Mouse (Mus musculus) adrenal gland, postnatal 4 days (tissue): ENCODE results near the gene R3hcc1l. TPM values are rescaled to one million over a fixed set of nuclear protein-coding genes. Genes with fewer than 3 reads are reported as not detected.

Experiments used
- DNase-seq, 2 experiments: peaks; one replicate each; pipeline ENCODE4 v3.0.0; 2021 to 2022; ENCODE audit warnings: low spot score in 2 of 2, mixed read lengths in 2 of 2
- total RNA-seq, 2 experiments: library from RNA; stranded (reverse); gene quantifications; 2 replicates each; pipeline ENCODE4 v1.2.3; 2021

The R3hcc1l gene
- total RNA-seq, 2 experiments from 2014 or later, result 26.6 to 26.9 TPM

GRCm38 (mm10) chr19:42597286-42597685 is 78.7 kb downstream of the R3hcc1l start:
- no peak for DNase-seq

- no peak for DNase-seq
These were observed 79.3 kb downstream of the R3hcc1l start for GRCm38 (mm10) chr19:42597896-42598295.

- DNase-seq, result no peak
These were observed 81.3 kb downstream of the R3hcc1l start for GRCm38 (mm10) chr19:42599891-42600290.

GRCm38 (mm10) chr19:42600591-42600990 is 82.0 kb downstream of the R3hcc1l start:
- no peak for DNase-seq

- DNase-seq, result no peak
These were observed 82.9 kb downstream of the R3hcc1l start for GRCm38 (mm10) chr19:42601445-42601844.

GRCm38 (mm10) chr19:42602041-42602440 is 83.5 kb downstream of the R3hcc1l start:
- no peak for DNase-seq

GRCm38 (mm10) chr19:42602576-42602975 is 84.0 kb downstream of the R3hcc1l start:
- DNase-seq, result no peak

GRCm38 (mm10) chr19:42608082-42608481 is 89.5 kb downstream of the R3hcc1l start:
- no peak for DNase-seq

GRCm38 (mm10) chr19:42609716-42610115 is 91.2 kb downstream of the R3hcc1l start:
- DNase-seq, result no peak

GRCm38 (mm10) chr19:42611746-42612145 is 93.2 kb downstream of the R3hcc1l start:
- DNase-seq, result no peak

- DNase-seq, result peak in 1 of 2 experiments; percentile 15
These were observed 94.1 kb downstream of the R3hcc1l start, which contains the start of gene Loxl4 for GRCm38 (mm10) chr19:42612654-42613053. Gene Loxl4, minus strand, starts transcription at chr19:42612813.

GRCm38 (mm10) chr19:42613116-42613515 is 94.6 kb downstream of the R3hcc1l start:
- no peak for DNase-seq

GRCm38 (mm10) chr19:42613647-42614225 is 95.2 kb downstream of the R3hcc1l start:
- DNase-seq, result no peak

GRCm38 (mm10) chr19:42628068-42628467 is 109.5 kb downstream of the R3hcc1l start:
- no peak for DNase-seq

GRCm38 (mm10) chr19:42631541-42631961 is 113.0 kb downstream of the R3hcc1l start:
- DNase-seq, result no peak

- no peak for DNase-seq
These were observed 113.7 kb downstream of the R3hcc1l start for GRCm38 (mm10) chr19:42632301-42632700.

- DNase-seq, result no peak
These were observed 115.1 kb downstream of the R3hcc1l start for GRCm38 (mm10) chr19:42633650-42634049.

- no peak for DNase-seq
These were observed 118.1 kb downstream of the R3hcc1l start for GRCm38 (mm10) chr19:42636631-42637030.

GRCm38 (mm10) chr19:42638604-42639481 is 120.3 kb downstream of the R3hcc1l start:
- no peak for DNase-seq

- DNase-seq, result no peak
These were observed 121.0 kb downstream of the R3hcc1l start for GRCm38 (mm10) chr19:42639544-42639943.

GRCm38 (mm10) chr19:42640211-42640610 is 121.7 kb downstream of the R3hcc1l start:
- no peak for DNase-seq
